Comparison of ENCODE assay signal across 9 mouse cellular contexts in genomic region chr5:118396004-118396725, GRCm38 (mm10).
DNase-seq lines count a peak whose midpoint lies in the region; ATAC-seq and TF ChIP-seq lines count a peak whose summit lies in the region.
"Had no signal": no experiment of that assay in that cellular context is flagged by ENCODE, and none has a peak within 500 bp of the region (broad histone marks: within the 10 kb centered on the region; RNA-seq: fewer than 3 reads in every experiment).

No protein-coding gene starts in this region.

- no peak for TF ChIP-seq CTCF in lung, embryonic 14.5 days (IDR thresholded peaks at IDR 0.05; ENCODE audit: low read depth)
- TF ChIP-seq CTCF in heart, postnatal 0 days (IDR thresholded peaks at IDR 0.05; ENCODE audit: low read depth): no peak
- no peak for TF ChIP-seq CTCF in stomach, postnatal 0 days (IDR thresholded peaks at IDR 0.05; ENCODE audit: low read depth)

- H3K36me3 ChIP-seq in lung, embryonic 14.5 days (ENCODE audit: insufficient read depth): no peaks in the 10 kb centered on the region
- no peaks in the 10 kb centered on the region for H3K36me3 ChIP-seq in heart, postnatal 0 days (replicated peaks; ENCODE audit: control insufficient read depth, insufficient read depth, low read length)
- no peaks in the 10 kb centered on the region for H3K36me3 ChIP-seq in stomach, postnatal 0 days (ENCODE audit: control insufficient read depth, insufficient read depth, low read length)

- WGBS in lung, embryonic 14.5 days: 10% methylated on average over 28 of the region's 28 CpGs
- WGBS in heart, postnatal 0 days: 11% methylated on average over 28 of the region's 28 CpGs
- WGBS in stomach, postnatal 0 days: 12% methylated on average over 28 of the region's 28 CpGs

- ATAC-seq in lung, embryonic 14.5 days (ENCODE audit: insufficient read depth): peak; percentile 45; the same call in 1 of the 2 replicates
- ATAC-seq in heart, postnatal 0 days (ENCODE audit: insufficient read depth, low read depth): peak; percentile 33; the same call in 1 of the 2 replicates
- peak; percentile 27 for ATAC-seq in megakaryocyte, adult 5-6 weeks (ENCODE audit: poor library complexity, severe bottlenecking)
- no peak for ATAC-seq in stomach, postnatal 0 days (ENCODE audit: low FRiP score, low TSS enrichment)

- H3K4me2 ChIP-seq in lung, embryonic 14.5 days: peak overlapping the region; percentile 44
- H3K4me2 ChIP-seq in heart, postnatal 0 days (ENCODE audit: low read depth, low read length): peak overlapping the region; percentile 46
- peak overlapping the region; percentile 31; the same call in 1 of the 2 replicates for H3K4me2 ChIP-seq in stomach, postnatal 0 days (replicated peaks; ENCODE audit: low read depth)

- peak overlapping the region; percentile 4; the same call in 1 of the 2 replicates for H3K9ac ChIP-seq in lung, embryonic 14.5 days
- no peak overlapping the region for H3K9ac ChIP-seq in heart, postnatal 0 days (replicated peaks; ENCODE audit: low read depth, low read length)
- no peak overlapping the region for H3K9ac ChIP-seq in stomach, postnatal 0 days (ENCODE audit: low read length)

- peak; percentile 23 for DNase-seq in cerebellum, adult 11 months
- DNase-seq in cerebellum, adult 9-10 months: no peak
- peak; percentile 72 for DNase-seq in lung, embryonic 14.5 days
- DNase-seq in lung, postnatal 36 days: no peak
- peak; percentile 10 for DNase-seq in heart, postnatal 0 days (ENCODE audit: low spot score)
- DNase-seq in stomach, postnatal 0 days (ENCODE audit: low spot score): no peak
- DNase-seq in thymus, postnatal 0 days (ENCODE audit: low spot score): no peak

- no peaks in the 10 kb centered on the region for H3K4me1 ChIP-seq in lung, embryonic 14.5 days (ENCODE audit: insufficient read depth)
- H3K4me1 ChIP-seq in heart, postnatal 0 days (ENCODE audit: control insufficient read depth, insufficient read depth): no peaks in the 10 kb centered on the region; the same call in 1 of the 2 replicates
- peaks cover 4% of the 10 kb centered on the region for H3K4me1 ChIP-seq in stomach, postnatal 0 days (replicated peaks; ENCODE audit: control insufficient read depth, insufficient read depth)

- TF ChIP-seq EP300 in heart, postnatal 0 days (IDR thresholded peaks at IDR 0.05; ENCODE audit: low read depth): no peak
- no peak for TF ChIP-seq EP300 in stomach, postnatal 0 days (optimal IDR thresholded peaks at IDR 0.05)

- no peaks in the 10 kb centered on the region; the same call in 1 of the 2 replicates for H3K27me3 ChIP-seq in lung, embryonic 14.5 days (ENCODE audit: insufficient read depth, low read length)
- H3K27me3 ChIP-seq in heart, postnatal 0 days (ENCODE audit: control insufficient read depth, insufficient read depth, low read length): peaks cover 19% of the 10 kb centered on the region
- H3K27me3 ChIP-seq in stomach, postnatal 0 days (ENCODE audit: control insufficient read depth, insufficient read depth, low read length): no peaks in the 10 kb centered on the region

- no peaks in the 10 kb centered on the region for H3K9me3 ChIP-seq in lung, embryonic 14.5 days (ENCODE audit: low read depth, low read length)
- no peaks in the 10 kb centered on the region for H3K9me3 ChIP-seq in heart, postnatal 0 days (replicated peaks; ENCODE audit: control insufficient read depth, low read length)
- no peaks in the 10 kb centered on the region for H3K9me3 ChIP-seq in stomach, postnatal 0 days (ENCODE audit: control insufficient read depth, low read length)

- no peak overlapping the region for H3K27ac ChIP-seq in lung, embryonic 14.5 days (ENCODE audit: low read depth)
- no peak overlapping the region for H3K27ac ChIP-seq in heart, postnatal 0 days (ENCODE audit: low read depth)
- H3K27ac ChIP-seq in stomach, postnatal 0 days (replicated peaks): no peak overlapping the region
- H3K27ac ChIP-seq: macrophage had no signal

- H3K4me3 ChIP-seq in lung, embryonic 14.5 days (ENCODE audit: low read depth, low read length): no peak overlapping the region
- H3K4me3 ChIP-seq in heart, postnatal 0 days (ENCODE audit: low read depth, low read length): no peak overlapping the region
- H3K4me3 ChIP-seq in stomach, postnatal 0 days (ENCODE audit: low read depth, low read length): no peak overlapping the region

Comparison
In these comparisons a context has a peak if more than half of its experiments do, and no peak if none do; other contexts are left out.
1. DNase-seq: peak in cerebellum, adult 11 months (single experiment), lung, embryonic 14.5 days (single experiment) and heart, postnatal 0 days (single experiment); none in cerebellum, adult 9-10 months (single experiment), lung, postnatal 36 days (single experiment), stomach, postnatal 0 days (single experiment) and thymus, postnatal 0 days (single experiment).
2. Peak in every context shown above with its lines, with median percentiles within 50 percentile points of each other: H3K4me2 ChIP-seq.